Mouse (Mus musculus): ENCODE measurements at regions not wholly inside any gene's neighbourhood (a gene's known extent, or its start where the extent isn't known, plus 50 kb on each side); places are given as distances from the start of the nearest gene placed in this dataset.
"Not testable (repeated sequence)": the region's sequence is repeated elsewhere in the genome, so short reads cannot be mapped to it uniquely, and the experiment has no call there.

- no peaks in the 10 kb centered on the region for H3K36me3 ChIP-seq
- H3K9me3 ChIP-seq (replicated peaks), result no peaks in the 10 kb centered on the region
- no peak overlapping the region for H3K4me3 ChIP-seq
- no peak for DNase-seq (ENCODE audit: low spot score)
- H3K27ac ChIP-seq (replicated peaks), result no peak overlapping the region
- H3K4me1 ChIP-seq, result peaks cover 34% of the 10 kb centered on the region
- H3K27me3 ChIP-seq (ENCODE audit: low read depth, poor library complexity, severe bottlenecking), result peaks cover 5% of the 10 kb centered on the region
Observed at GRCm38 (mm10) chr5:118481794-118482049, 78.8 kb upstream of the Med13l start.

DNA sequence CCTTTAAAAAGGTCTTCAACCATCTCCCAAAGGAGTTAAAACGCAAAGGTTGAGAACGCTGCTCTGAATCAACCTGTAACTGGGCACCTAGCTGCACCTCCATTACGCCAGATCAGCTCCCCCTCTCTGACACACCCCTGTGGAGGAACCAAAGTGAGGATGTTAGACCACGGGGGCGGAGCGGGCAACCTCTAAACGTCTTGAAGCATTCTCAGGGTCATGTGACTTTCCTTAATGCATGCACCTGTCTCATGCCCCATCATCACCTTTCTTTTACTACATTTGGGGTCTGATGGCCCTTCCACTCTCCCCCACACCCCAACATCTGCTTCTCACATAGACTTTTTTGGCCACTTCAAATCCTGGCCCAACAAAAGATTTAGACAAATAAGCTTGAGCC lies 77.9 kb upstream of the Med13l start:
- Histone ChIP-seq H3K9me3 (replicated peaks) (no peaks in the 10 kb centered on the region), H3K4me3 (no peak overlapping the region), H3K36me3 (no peaks in the 10 kb centered on the region), H3K27ac (replicated peaks) (no peak overlapping the region), H3K27me3 (ENCODE audit: low read depth, poor library complexity, severe bottlenecking) (no peaks in the 10 kb centered on the region), H3K4me1 (peaks cover 26% of the 10 kb centered on the region)
- 49% methylated on average over 7 of the region's 7 CpGs for WGBS
- DNase-seq (ENCODE audit: low spot score), result no peak

DNA sequence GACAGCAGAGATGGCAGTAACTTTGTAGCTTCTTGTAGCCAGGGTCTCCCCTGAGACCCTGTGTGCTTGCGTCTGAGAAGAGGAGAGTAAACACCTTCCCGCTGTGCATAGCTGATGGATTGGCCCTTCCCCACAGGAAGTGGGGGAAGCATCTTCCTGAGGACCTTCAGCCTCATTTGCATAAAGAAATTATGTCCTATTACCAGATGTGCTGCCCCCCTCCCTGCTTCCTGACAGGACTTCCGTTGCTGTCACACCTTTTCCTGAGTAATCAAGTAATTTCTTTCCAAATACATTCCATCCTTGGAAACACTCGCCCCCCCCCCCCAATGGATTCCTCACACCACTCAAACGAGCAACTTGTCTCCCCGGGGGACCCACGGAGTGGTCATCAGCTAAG lies 77.5 kb upstream of the Med13l start:
- Histone ChIP-seq H3K4me1 (peaks cover 22% of the 10 kb centered on the region), H3K9me3 (replicated peaks) (no peaks in the 10 kb centered on the region), H3K4me3 (0 out of 2 replicates have a peak overlapping the region, but pooled peaks have one; percentile 7), H3K36me3 (no peaks in the 10 kb centered on the region), H3K27ac (replicated peaks) (no peak overlapping the region), H3K27me3 (ENCODE audit: low read depth, poor library complexity, severe bottlenecking) (no peaks in the 10 kb centered on the region)
- 13% methylated on average over 7 of the region's 7 CpGs for WGBS
- DNase-seq (ENCODE audit: low spot score), result no peak

DNA sequence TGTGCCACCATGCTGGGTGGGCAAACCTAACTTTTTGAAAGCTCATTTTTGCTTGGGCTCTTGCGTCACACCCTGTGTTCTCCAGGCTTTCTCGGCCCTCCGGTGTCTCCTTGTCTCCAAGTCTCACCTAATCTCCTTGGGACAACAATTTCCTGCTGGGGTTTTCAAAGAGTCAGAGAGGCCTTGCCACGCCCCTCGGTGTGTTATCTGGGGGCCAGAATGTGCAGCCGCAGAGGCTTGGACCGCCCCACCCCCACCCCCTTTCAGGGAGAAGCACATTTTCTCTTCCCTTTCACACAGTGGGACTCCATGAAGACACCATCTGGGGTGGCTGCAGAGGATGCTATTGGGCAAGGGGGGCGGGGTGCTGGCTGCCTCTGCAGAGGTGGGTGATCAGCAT lies 76.9 kb upstream of the Med13l start:
- Histone ChIP-seq H3K9me3 (replicated peaks) (no peaks in the 10 kb centered on the region), H3K27me3 (ENCODE audit: low read depth, poor library complexity, severe bottlenecking) (no peaks in the 10 kb centered on the region), H3K4me3 (no peak overlapping the region), H3K36me3 (no peaks in the 10 kb centered on the region), H3K4me1 (peaks cover 18% of the 10 kb centered on the region), H3K27ac (replicated peaks) (peak overlapping the region; percentile 49; the same call in 1 of the 2 replicates)
- WGBS, result 4% methylated on average over 8 of the region's 8 CpGs
- peak; percentile 25 for DNase-seq (ENCODE audit: low spot score)

GRCm38 (mm10) chr5:118485191-118485590 lies 75.3 kb upstream of the Med13l start:
- H3K27me3 ChIP-seq (ENCODE audit: low read depth, poor library complexity, severe bottlenecking), result no peaks in the 10 kb centered on the region
- no peaks in the 10 kb centered on the region for H3K36me3 ChIP-seq
- 91% methylated on average over 8 of the region's 8 CpGs for WGBS
- H3K4me3 ChIP-seq, result no peak overlapping the region
- H3K9me3 ChIP-seq (replicated peaks), result no peaks in the 10 kb centered on the region
- no peak overlapping the region for H3K27ac ChIP-seq (replicated peaks)
- peaks cover 23% of the 10 kb centered on the region for H3K4me1 ChIP-seq
- no peak for DNase-seq (ENCODE audit: low spot score)

DNA sequence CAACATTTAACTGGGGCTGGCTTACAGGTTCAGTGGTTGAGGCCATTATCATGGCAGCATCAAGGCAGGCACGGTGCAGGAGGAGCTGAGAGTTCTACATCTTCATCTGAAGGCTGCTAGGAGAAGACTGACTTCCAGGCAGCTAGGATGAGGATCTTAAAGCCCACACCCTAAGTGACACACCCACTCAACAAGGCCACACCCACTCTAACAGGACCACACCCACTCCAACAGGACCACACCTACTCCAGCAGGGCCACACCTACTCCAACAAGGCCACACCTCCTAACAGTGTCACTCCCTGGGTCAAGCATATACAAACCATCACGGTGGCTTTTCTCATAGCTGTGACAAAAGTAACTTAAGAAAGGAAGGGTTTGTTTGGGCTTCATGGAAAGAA lies 68.0 kb upstream of the Med13l start:
- not testable (repeated sequence) for H3K27ac ChIP-seq (replicated peaks); DNase-seq (ENCODE audit: low spot score); H3K9me3 ChIP-seq (replicated peaks); H3K4me3 ChIP-seq; H3K36me3 ChIP-seq; H3K27me3 ChIP-seq (ENCODE audit: low read depth, poor library complexity, severe bottlenecking)
- WGBS, result 87% methylated on average over 2 of the region's 2 CpGs
- peaks cover 29% of the 10 kb centered on the region for H3K4me1 ChIP-seq

GRCm38 (mm10) chr5:118494649-118495477 lies 65.6 kb upstream of the Med13l start:
- 72% methylated on average over 7 of the region's 7 CpGs for WGBS
- Histone ChIP-seq H3K9me3 (replicated peaks) (no peaks in the 10 kb centered on the region), H3K36me3 (no peaks in the 10 kb centered on the region), H3K4me1 (peaks cover 24% of the 10 kb centered on the region), H3K27ac (replicated peaks) (no peak overlapping the region), H3K4me3 (no peak overlapping the region), H3K27me3 (ENCODE audit: low read depth, poor library complexity, severe bottlenecking) (no peaks in the 10 kb centered on the region)
- DNase-seq (ENCODE audit: low spot score), result no peak

GRCm38 (mm10) chr5:118495478-118495760 lies 65.1 kb upstream of the Med13l start:
- 87% methylated on average over 2 of the region's 2 CpGs for WGBS
- no peaks in the 10 kb centered on the region for H3K27me3 ChIP-seq (ENCODE audit: low read depth, poor library complexity, severe bottlenecking)
- H3K9me3 ChIP-seq (replicated peaks), result no peaks in the 10 kb centered on the region
- no peaks in the 10 kb centered on the region for H3K36me3 ChIP-seq
- peaks cover 24% of the 10 kb centered on the region for H3K4me1 ChIP-seq
- no peak overlapping the region for H3K4me3 ChIP-seq
- no peak overlapping the region for H3K27ac ChIP-seq (replicated peaks)
- DNase-seq (ENCODE audit: low spot score), result no peak

GRCm38 (mm10) chr5:118501624-118502023 lies 58.9 kb upstream of the Med13l start:
- H3K4me3 ChIP-seq, result no peak overlapping the region
- DNase-seq (ENCODE audit: low spot score), result no peak

GRCm38 (mm10) chr5:118502991-118503390 lies 57.5 kb upstream of the Med13l start:
- WGBS, result 88% methylated on average over 15 of the region's 15 CpGs
- no peak for DNase-seq (ENCODE audit: low spot score)
- no peak overlapping the region for H3K27ac ChIP-seq (replicated peaks)
- H3K36me3 ChIP-seq, result no peaks in the 10 kb centered on the region
- H3K4me3 ChIP-seq, result no peak overlapping the region
- H3K9me3 ChIP-seq (replicated peaks), result no peaks in the 10 kb centered on the region
- H3K4me1 ChIP-seq, result peaks cover 15% of the 10 kb centered on the region
- 0 out of 2 replicates have a peak, but pooled peaks cover 5% of the 10 kb centered on the region for H3K27me3 ChIP-seq (ENCODE audit: low read depth, poor library complexity, severe bottlenecking)

More at GRCm38 (mm10) chr5:118501624-118502023, 58.9 kb upstream of the Med13l start:
- Histone ChIP-seq H3K4me1 (peaks cover 20% of the 10 kb centered on the region), H3K27me3 (ENCODE audit: low read depth, poor library complexity, severe bottlenecking) (0 out of 2 replicates have a peak, but pooled peaks cover 5% of the 10 kb centered on the region), H3K36me3 (no peaks in the 10 kb centered on the region), H3K27ac (replicated peaks) (no peak overlapping the region), H3K9me3 (replicated peaks) (no peaks in the 10 kb centered on the region)
- 79% methylated on average over 5 of the region's 5 CpGs for WGBS

- 0 out of 2 replicates have a peak, but pooled peaks cover 5% of the 10 kb centered on the region for H3K27me3 ChIP-seq (ENCODE audit: low read depth, poor library complexity, severe bottlenecking)
- H3K9me3 ChIP-seq (replicated peaks), result no peaks in the 10 kb centered on the region
- H3K36me3 ChIP-seq, result no peaks in the 10 kb centered on the region
- H3K4me3 ChIP-seq, result no peak overlapping the region
- no peak for DNase-seq (ENCODE audit: low spot score)
- peaks cover 15% of the 10 kb centered on the region for H3K4me1 ChIP-seq
- no peak overlapping the region for H3K27ac ChIP-seq (replicated peaks)
- 90% methylated on average over 10 of the region's 10 CpGs for WGBS
Observed at GRCm38 (mm10) chr5:118504170-118504569, 56.3 kb upstream of the Med13l start.

DNA sequence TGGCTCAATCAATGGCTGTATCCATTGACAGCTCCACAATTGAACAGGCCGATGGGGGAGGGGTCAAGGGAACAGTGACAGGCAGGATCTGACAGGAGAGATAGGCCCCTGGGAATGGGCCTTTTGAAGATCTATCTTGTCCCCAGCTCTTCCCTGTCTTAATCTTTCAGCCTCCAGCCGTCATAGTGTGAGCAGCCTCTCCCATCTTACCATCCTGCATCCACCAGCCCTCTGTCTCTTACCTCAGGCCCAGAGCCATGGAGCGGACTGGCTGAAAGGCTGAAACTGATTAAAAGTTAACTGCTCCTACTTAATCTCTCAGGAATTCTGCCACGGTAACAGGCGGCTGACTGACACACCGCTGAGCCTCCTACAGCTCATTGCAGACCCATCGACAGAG lies 55.6 kb upstream of the Med13l start:
- WGBS, result 24% methylated on average over 7 of the region's 7 CpGs
- Histone ChIP-seq H3K9me3 (replicated peaks) (no peaks in the 10 kb centered on the region), H3K4me3 (no peak overlapping the region), H3K36me3 (no peaks in the 10 kb centered on the region), H3K27ac (replicated peaks) (no peak overlapping the region), H3K27me3 (ENCODE audit: low read depth, poor library complexity, severe bottlenecking) (peaks cover 9% of the 10 kb centered on the region), H3K4me1 (peaks cover 13% of the 10 kb centered on the region)
- DNase-seq (ENCODE audit: low spot score), result peak; percentile 36

DNA sequence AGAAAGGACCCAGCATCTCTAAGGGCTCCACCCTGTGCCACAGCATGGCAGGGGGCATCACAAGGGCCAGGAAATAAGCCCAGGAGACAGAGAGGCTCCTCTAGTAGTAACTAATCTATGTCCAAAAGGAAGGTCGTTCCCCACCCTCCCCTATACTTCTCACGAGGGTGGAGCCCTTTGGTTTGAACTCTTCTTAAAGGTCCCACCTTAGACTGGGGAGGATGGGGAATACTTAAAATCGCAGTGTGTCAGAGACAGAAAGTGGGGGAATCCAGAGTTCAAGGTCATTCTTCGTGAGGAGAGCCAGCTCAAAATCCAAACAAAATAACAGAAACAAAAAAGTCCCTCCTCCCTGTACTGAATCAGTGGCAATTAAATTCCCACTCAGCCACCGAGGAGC lies 50.6 kb upstream of the Med13l start:
- H3K27ac ChIP-seq (replicated peaks), result no peak overlapping the region
- WGBS, result 73% methylated on average over 5 of the region's 5 CpGs
- peaks cover 50% of the 10 kb centered on the region for H3K27me3 ChIP-seq (ENCODE audit: low read depth, poor library complexity, severe bottlenecking)
- DNase-seq (ENCODE audit: low spot score), result no peak
- H3K9me3 ChIP-seq (replicated peaks), result no peaks in the 10 kb centered on the region
- H3K36me3 ChIP-seq, result no peaks in the 10 kb centered on the region
- peaks cover 29% of the 10 kb centered on the region for H3K4me1 ChIP-seq
- no peak overlapping the region for H3K4me3 ChIP-seq
